Comparison of ENCODE assay signal across 23 mouse cellular contexts in genomic region chr8:126961516-126961915, GRCm38 (mm10). TPM values are rescaled to one million over a fixed set of nuclear protein-coding genes. Genes with fewer than 3 reads are reported as not detected.
A peak's percentile ranks its signal among the peaks of the same experiment; 100 is the strongest.
DNase-seq lines count a peak whose midpoint lies in the region; ATAC-seq lines count a peak whose summit lies in the region.
"Had no signal": no experiment of that assay in that cellular context is flagged by ENCODE, and none has a peak within 500 bp of the region (broad histone marks: within the 10 kb centered on the region; RNA-seq: fewer than 3 reads in every experiment).

No protein-coding gene starts in this region.

- no peak overlapping the region for H3K4me3 ChIP-seq in forebrain, embryonic 11.5 days (ENCODE audit: low read depth, low read length)
- H3K4me3 ChIP-seq in forebrain, embryonic 10.5 days = no peak overlapping the region
- H3K4me3 ChIP-seq: embryonic facial prominence, embryonic 15.5 days; hindbrain, embryonic 15.5 days; limb, embryonic 15.5 days; lung, embryonic 15.5 days; megakaryocyte, embryonic 14.5 days; midbrain, embryonic 13.5 days had no signal

- H3K9ac ChIP-seq in forebrain, embryonic 11.5 days (ENCODE audit: low read length) = no peak overlapping the region
- H3K9ac ChIP-seq: embryonic facial prominence, embryonic 15.5 days; hindbrain, embryonic 15.5 days; limb, embryonic 15.5 days; liver, embryonic 14.5 days; lung, embryonic 15.5 days; midbrain, embryonic 13.5 days had no signal

- H3K4me1 ChIP-seq in forebrain, embryonic 11.5 days (replicated peaks; ENCODE audit: control insufficient read depth, insufficient read depth, low read length) = no peaks in the 10 kb centered on the region
- H3K4me1 ChIP-seq in forebrain, embryonic 10.5 days = no peaks in the 10 kb centered on the region
- H3K4me1 ChIP-seq: embryonic facial prominence, embryonic 15.5 days; hindbrain, embryonic 15.5 days; limb, embryonic 15.5 days; lung, embryonic 15.5 days; midbrain, embryonic 13.5 days had no signal

- intact Hi-C loops in left cerebral cortex, postnatal 36 days (cut with DNase I) = no loop called here

- 97% methylated on average over 3 of the region's 3 CpGs for WGBS in forebrain, embryonic 11.5 days
- 96% methylated on average over 3 of the region's 3 CpGs for WGBS in forebrain, embryonic 10.5 days

- H3K9me3 ChIP-seq in forebrain, embryonic 11.5 days (ENCODE audit: control insufficient read depth, low read length) = no peaks in the 10 kb centered on the region
- H3K9me3 ChIP-seq in forebrain, embryonic 10.5 days = no peaks in the 10 kb centered on the region
- H3K9me3 ChIP-seq: embryonic facial prominence, embryonic 15.5 days; hindbrain, embryonic 15.5 days; limb, embryonic 15.5 days; lung, embryonic 15.5 days; megakaryocyte, embryonic 14.5 days; midbrain, embryonic 13.5 days had no signal

- no peak overlapping the region for H3K27ac ChIP-seq in forebrain, embryonic 11.5 days (ENCODE audit: low read depth, low read length)
- H3K27ac ChIP-seq in forebrain, embryonic 10.5 days = no peak overlapping the region
- H3K27ac ChIP-seq: embryonic facial prominence, embryonic 15.5 days; hindbrain, embryonic 15.5 days; limb, embryonic 15.5 days; liver, embryonic 14.5 days; lung, embryonic 15.5 days; midbrain, embryonic 13.5 days had no signal

- no peak overlapping the region for H3K4me2 ChIP-seq in forebrain, embryonic 11.5 days (ENCODE audit: low read depth, low read length, severe bottlenecking)
- H3K4me2 ChIP-seq: embryonic facial prominence, embryonic 15.5 days; heart, embryonic 11.5 days; hindbrain, embryonic 15.5 days; limb, embryonic 15.5 days; lung, embryonic 15.5 days; midbrain, embryonic 13.5 days had no signal

- no peaks in the 10 kb centered on the region for H3K27me3 ChIP-seq in forebrain, embryonic 11.5 days (ENCODE audit: control insufficient read depth, insufficient read depth, low read length)
- H3K27me3 ChIP-seq in forebrain, embryonic 10.5 days (ENCODE audit: poor library complexity, severe bottlenecking) = no peaks in the 10 kb centered on the region
- H3K27me3 ChIP-seq: embryonic facial prominence, embryonic 15.5 days; hindbrain, embryonic 15.5 days; limb, embryonic 15.5 days; lung, embryonic 15.5 days; megakaryocyte, embryonic 14.5 days; midbrain, embryonic 13.5 days had no signal

- peak; percentile 5 for DNase-seq in forebrain, embryonic 11.5 days (ENCODE audit: low spot score)
- no peak for DNase-seq in forebrain, embryonic 10.5 days (ENCODE audit: extremely low spot score, low spot score)
- peak; percentile 55 to 66 for DNase-seq in left cerebral cortex, adult 18-20 months (ENCODE audit: low spot score in 2 of 2)
- no peak for DNase-seq in left cerebral cortex, adult 11 months (ENCODE audit: low spot score)
- DNase-seq in layer of hippocampus, adult 8-10 months (ENCODE audit: low spot score in 2 of 2) = peak; percentile 69 to 82
- peak; percentile 45 to 53 for DNase-seq in left cerebral cortex, postnatal 36 days (ENCODE audit: low spot score in 2 of 2)
- DNase-seq in urinary bladder, postnatal 4 days (ENCODE audit: low spot score in 2 of 2) = no peak
- no peak for DNase-seq in lung, adult 18-20 months
- DNase-seq: adrenal gland, postnatal 14 days; cerebellum, adult 8-10 months; gastrocnemius, postnatal 10 days; kidney, adult 2 months; kidney, postnatal 14 days; lung, postnatal 36 days had no signal

- peaks cover 2% of the 10 kb centered on the region; the same call in 1 of the 2 replicates for H3K36me3 ChIP-seq in forebrain, embryonic 11.5 days (ENCODE audit: control insufficient read depth, insufficient read depth, low read length)
- peaks cover 99% of the 10 kb centered on the region for H3K36me3 ChIP-seq in forebrain, embryonic 10.5 days (replicated peaks)

- ATAC-seq in forebrain, embryonic 11.5 days (replicated peaks; ENCODE audit: low FRiP score) = no peak
- ATAC-seq: forebrain, embryonic 16.5 days; midbrain, embryonic 13.5 days had no signal

RNA-seq across cellular contexts. Expression of gene Rbm34, which starts 9.4 kb away (rescaled TPM):
- polyA plus RNA-seq in forebrain, embryonic 11.5 days (2014; fragmentation: Nextera tagmentation; extraction: Ambion mirVana) = 29.8 and 31.1 TPM in 2 replicates
- polyA plus RNA-seq in forebrain, embryonic 10.5 days (2016; fragmentation: Nextera tagmentation; extraction: Ambion mirVana) = 26.1 and 26.5 TPM in 2 replicates
- total RNA-seq in left cerebral cortex, adult 18-20 months (2021) = 10 to 100 TPM; 12.5 to 14.7 TPM
- 10 to 100 TPM; 10.4 to 15.6 (median 13.4) TPM for total RNA-seq in layer of hippocampus, adult 8-10 months (2022)
- 10 to 100 TPM; 12.7 to 13.2 TPM for total RNA-seq in left cerebral cortex, postnatal 36 days (2021)

RNA-seq across cellular contexts. Expression of gene Tomm20, which starts 15.9 kb away (rescaled TPM):
- polyA plus RNA-seq in forebrain, embryonic 11.5 days (2014; fragmentation: Nextera tagmentation; extraction: Ambion mirVana) = 219 and 231 TPM in 2 replicates
- 294 and 298 TPM in 2 replicates for polyA plus RNA-seq in forebrain, embryonic 10.5 days (2016; fragmentation: Nextera tagmentation; extraction: Ambion mirVana)
- 100 to 1,000 TPM; 215 to 218 TPM for total RNA-seq in left cerebral cortex, adult 18-20 months (2021)
- 100 to 1,000 TPM; 187 to 204 (median 195) TPM for total RNA-seq in layer of hippocampus, adult 8-10 months (2022)
- total RNA-seq in left cerebral cortex, postnatal 36 days (2021) = 100 to 1,000 TPM; 186 to 201 TPM

Comparison
In these comparisons a context has a peak if more than half of its experiments do, and no peak if none do; other contexts are left out.
1. DNase-seq: peak in forebrain, embryonic 11.5 days (single experiment), left cerebral cortex, adult 18-20 months (2 of 2), layer of hippocampus, adult 8-10 months (2 of 2) and left cerebral cortex, postnatal 36 days (2 of 2); none in forebrain, embryonic 10.5 days (single experiment), left cerebral cortex, adult 11 months (single experiment), urinary bladder, postnatal 4 days (0 of 2) and lung, adult 18-20 months (0 of 2).